In genomic region chr13:6196690-6197089, GRCm38 (mm10) we compare ENCODE assay signal across 31 mouse cellular contexts.
DNase-seq lines count a peak whose midpoint lies in the region; ATAC-seq and TF ChIP-seq lines count a peak whose summit lies in the region.
"Had no signal": no experiment of that assay in that cellular context is flagged by ENCODE, and none has a peak within 500 bp of the region (broad histone marks: within the 10 kb centered on the region; RNA-seq: fewer than 3 reads in every experiment).

No protein-coding gene starts in this region.

- H3K4me1 ChIP-seq in forebrain, embryonic 16.5 days (replicated peaks; ENCODE audit: control insufficient read depth, insufficient read depth, low read length) = peaks cover 12% of the 10 kb centered on the region; the same call in 1 of the 2 replicates
- no peaks in the 10 kb centered on the region; the same call in 1 of the 2 replicates for H3K4me1 ChIP-seq in forebrain, postnatal 0 days (ENCODE audit: insufficient read depth)
- peaks cover 11% of the 10 kb centered on the region; the same call in 1 of the 2 replicates for H3K4me1 ChIP-seq in neural tube, embryonic 13.5 days (replicated peaks)

- no peak overlapping the region for H3K4me2 ChIP-seq in forebrain, embryonic 16.5 days (ENCODE audit: low read length)
- H3K4me2 ChIP-seq in forebrain, postnatal 0 days (ENCODE audit: low read depth) = no peak overlapping the region
- H3K4me2 ChIP-seq in neural tube, embryonic 13.5 days = no peak overlapping the region
- H3K4me2 ChIP-seq: embryonic facial prominence, embryonic 13.5 days; forebrain, embryonic 15.5 days; heart, embryonic 13.5 days; hindbrain, embryonic 12.5 days; hindbrain, embryonic 15.5 days had no signal

- no peaks in the 10 kb centered on the region for H3K27me3 ChIP-seq in forebrain, embryonic 16.5 days (replicated peaks; ENCODE audit: control insufficient read depth, insufficient read depth, low read length)
- no peaks in the 10 kb centered on the region for H3K27me3 ChIP-seq in forebrain, postnatal 0 days (ENCODE audit: insufficient read depth, low read length)
- H3K27me3 ChIP-seq in neural tube, embryonic 13.5 days = no peaks in the 10 kb centered on the region
- H3K27me3 ChIP-seq: CH12.LX; embryonic facial prominence, embryonic 13.5 days; forebrain, embryonic 15.5 days; heart, embryonic 13.5 days; hindbrain, embryonic 12.5 days; hindbrain, embryonic 15.5 days; Patski had no signal

- no peaks in the 10 kb centered on the region for H3K9me3 ChIP-seq in forebrain, embryonic 16.5 days (ENCODE audit: control insufficient read depth, low read length)
- no peaks in the 10 kb centered on the region for H3K9me3 ChIP-seq in forebrain, postnatal 0 days (ENCODE audit: low read length)
- H3K9me3 ChIP-seq in neural tube, embryonic 13.5 days = no peaks in the 10 kb centered on the region
- H3K9me3 ChIP-seq: embryonic facial prominence, embryonic 10.5 days; embryonic facial prominence, embryonic 13.5 days; forebrain, embryonic 10.5 days; forebrain, embryonic 15.5 days; G1E; heart, embryonic 10.5 days; heart, embryonic 13.5 days; hindbrain, embryonic 12.5 days; hindbrain, embryonic 15.5 days had no signal

- no peak for DNase-seq in forebrain, postnatal 0 days
- DNase-seq in neural tube, embryonic 10.5 days (ENCODE audit: extremely low spot score, low spot score) = no peak
- DNase-seq in brain, embryonic 14.5 days (ENCODE audit: low read depth) = peak; percentile 61
- DNase-seq in gastrocnemius, postnatal 4 days (ENCODE audit: low spot score in 2 of 2) = no peak
- DNase-seq: adrenal gland, postnatal 10 days; adrenal gland, postnatal 36 days; B cell, adult 2 months; cerebellum, adult 11 months; cerebellum, adult 8-10 months; cerebellum, postnatal 10 days; cerebellum, postnatal 36 days; embryo, embryonic 11 days; gastrocnemius, adult 2 months; gastrocnemius, postnatal 14 days; heart, adult 2 months; kidney, adult 18-20 months had no signal

- H3K4me3 ChIP-seq in forebrain, embryonic 16.5 days (replicated peaks; ENCODE audit: low read length) = no peak overlapping the region
- H3K4me3 ChIP-seq in forebrain, postnatal 0 days (ENCODE audit: low read depth, low read length) = no peak overlapping the region
- H3K4me3 ChIP-seq in neural tube, embryonic 13.5 days = no peak overlapping the region
- H3K4me3 ChIP-seq: embryonic facial prominence, embryonic 10.5 days; embryonic facial prominence, embryonic 13.5 days; forebrain, embryonic 10.5 days; forebrain, embryonic 15.5 days; gastrocnemius, adult 2 months; heart, adult 2 months; heart, embryonic 10.5 days; heart, embryonic 13.5 days; hindbrain, embryonic 12.5 days; hindbrain, embryonic 15.5 days had no signal

- no peak overlapping the region for H3K9ac ChIP-seq in forebrain, embryonic 16.5 days (replicated peaks; ENCODE audit: low read depth, low read length)
- no peak overlapping the region for H3K9ac ChIP-seq in forebrain, postnatal 0 days
- H3K9ac ChIP-seq in neural tube, embryonic 13.5 days = no peak overlapping the region
- H3K9ac ChIP-seq: embryonic facial prominence, embryonic 13.5 days; forebrain, embryonic 15.5 days; heart, embryonic 13.5 days; hindbrain, embryonic 12.5 days; hindbrain, embryonic 15.5 days had no signal

- no peak overlapping the region for H3K27ac ChIP-seq in forebrain, embryonic 16.5 days (ENCODE audit: low read length)
- H3K27ac ChIP-seq in forebrain, postnatal 0 days (ENCODE audit: low read depth, low read length) = no peak overlapping the region
- no peak overlapping the region for H3K27ac ChIP-seq in neural tube, embryonic 13.5 days (replicated peaks)
- H3K27ac ChIP-seq: embryonic facial prominence, embryonic 10.5 days; embryonic facial prominence, embryonic 13.5 days; forebrain, embryonic 10.5 days; forebrain, embryonic 15.5 days; gastrocnemius, adult 2 months; heart, adult 2 months; heart, embryonic 10.5 days; heart, embryonic 13.5 days; hindbrain, embryonic 12.5 days; hindbrain, embryonic 15.5 days had no signal

- peak; percentile 19; the same call in 1 of the 2 replicates for ATAC-seq in forebrain, embryonic 16.5 days
- no peak for ATAC-seq in forebrain, postnatal 0 days
- peak; percentile 11; the same call in 1 of the 2 replicates for ATAC-seq in neural tube, embryonic 13.5 days (ENCODE audit: low read depth)
- ATAC-seq: forebrain, embryonic 15.5 days; inflammation-experienced regulatory T-cells, adult 6 months; intestine, embryonic 16.5 days; Patski had no signal

- WGBS in forebrain, embryonic 16.5 days = 55% methylated on average over 5 of the region's 5 CpGs
- 50% methylated on average over 5 of the region's 5 CpGs for WGBS in forebrain, postnatal 0 days
- 75% methylated on average over 5 of the region's 5 CpGs for WGBS in neural tube, embryonic 13.5 days

- TF ChIP-seq POLR2A in brain, embryonic 14.5 days (IDR thresholded peaks at IDR 0.05; ENCODE audit: borderline replicate concordance, extremely low read depth, insufficient read depth, insufficient read length, poor library complexity, severe bottlenecking) = no peak

- H3K36me3 ChIP-seq in forebrain, embryonic 16.5 days (ENCODE audit: control insufficient read depth, insufficient read depth) = no peaks in the 10 kb centered on the region
- no peaks in the 10 kb centered on the region for H3K36me3 ChIP-seq in forebrain, postnatal 0 days (ENCODE audit: insufficient read depth)
- H3K36me3 ChIP-seq in neural tube, embryonic 13.5 days = no peaks in the 10 kb centered on the region
- H3K36me3 ChIP-seq: embryonic facial prominence, embryonic 10.5 days; embryonic facial prominence, embryonic 13.5 days; forebrain, embryonic 10.5 days; forebrain, embryonic 15.5 days; G1E; heart, embryonic 10.5 days; heart, embryonic 13.5 days; hindbrain, embryonic 12.5 days; hindbrain, embryonic 15.5 days had no signal

- TF ChIP-seq CTCF in forebrain, postnatal 0 days (IDR thresholded peaks at IDR 0.05; ENCODE audit: low read depth) = no peak
- TF ChIP-seq CTCF in brain, embryonic 14.5 days (IDR thresholded peaks at IDR 0.05; ENCODE audit: borderline replicate concordance, extremely low read depth, insufficient read depth, insufficient read length) = no peak
